Mouse (Mus musculus): ENCODE measurements at regions not wholly inside any gene's neighbourhood (a gene's known extent, or its start where the extent isn't known, plus 50 kb on each side); places are given as distances from the start of the nearest gene placed in this dataset.

- peak; percentile 83 for DNase-seq
Measured at GRCm38 (mm10) chr5:54178966-54179547, 180.8 kb downstream of the Stim2 start.

GRCm38 (mm10) chr5:54180192-54180611 is 181.9 kb downstream of the Stim2 start:
- DNase-seq = peak; percentile 98

GRCm38 (mm10) chr5:54180640-54181326 is 182.5 kb downstream of the Stim2 start:
- DNase-seq = peak; percentile 91

GRCm38 (mm10) chr5:54181327-54181863 is 183.1 kb downstream of the Stim2 start:
- DNase-seq = no peak

- peak; percentile 92 for DNase-seq
Measured at GRCm38 (mm10) chr5:54182754-54183153, 184.5 kb downstream of the Stim2 start.

- DNase-seq = no peak
Measured at GRCm38 (mm10) chr5:54185662-54186061, 187.4 kb downstream of the Stim2 start.

GRCm38 (mm10) chr5:54186076-54186676 is 187.9 kb downstream of the Stim2 start:
- no peak for DNase-seq

- no peak for DNase-seq
Measured at GRCm38 (mm10) chr5:54191688-54192087, 193.4 kb downstream of the Stim2 start.

- DNase-seq = peak; percentile 51
Measured at GRCm38 (mm10) chr5:54194846-54195245, 196.5 kb downstream of the Stim2 start.

- DNase-seq = peak; percentile 19
Measured at GRCm38 (mm10) chr5:54200032-54200431, 201.7 kb downstream of the Stim2 start.

GRCm38 (mm10) chr5:54200587-54200986 is 202.3 kb downstream of the Stim2 start:
- peak; percentile 2 for DNase-seq

- DNase-seq = no peak
Measured at GRCm38 (mm10) chr5:54211457-54211856, 213.2 kb downstream of the Stim2 start.

GRCm38 (mm10) chr5:54212038-54212589 is 213.8 kb downstream of the Stim2 start:
- DNase-seq = no peak

GRCm38 (mm10) chr5:54225031-54225430 is 226.7 kb downstream of the Stim2 start:
- no peak for DNase-seq

- peak; percentile 13 for DNase-seq
Measured at GRCm38 (mm10) chr5:54234580-54234979, 236.3 kb downstream of the Stim2 start.

GRCm38 (mm10) chr5:54235226-54235625 is 236.9 kb downstream of the Stim2 start:
- peak; percentile 39 for DNase-seq

GRCm38 (mm10) chr5:54237226-54237625 is 238.9 kb downstream of the Stim2 start:
- DNase-seq = no peak

- peak; percentile 39 for DNase-seq
Measured at GRCm38 (mm10) chr5:54238646-54239167, 240.4 kb downstream of the Stim2 start.

- DNase-seq = peak; percentile 60
Measured at GRCm38 (mm10) chr5:54239586-54239985, 241.3 kb downstream of the Stim2 start.

GRCm38 (mm10) chr5:54241169-54241917 is 243.0 kb downstream of the Stim2 start:
- peak; percentile 69 for DNase-seq

GRCm38 (mm10) chr5:54242126-54242525 is 243.8 kb downstream of the Stim2 start:
- DNase-seq = peak; percentile 61

- peak; percentile 22 for DNase-seq
Measured at GRCm38 (mm10) chr5:54252038-54252437, 253.7 kb downstream of the Stim2 start.

- peak; percentile 28 for DNase-seq
Measured at GRCm38 (mm10) chr5:54254005-54254404, 255.7 kb downstream of the Stim2 start.
